Mouse (Mus musculus) cerebellum, adult 2 months (tissue): Measurements from ENCODE around the gene Slc7a1.

ENCODE experiments used
- CTCF ChIP-seq: fragments of 200-500 bp; IDR thresholded peaks from 2 replicates; pipeline ENCODE4 v1.5.1; 2011; ENCODE audit warnings: low read depth, mild to moderate bottlenecking, control low read depth, low read length, moderate library complexity, borderline replicate concordance; ENCODE audit not compliant: insufficient read depth
- POLR2A ChIP-seq: fragments of 200-500 bp; IDR thresholded peaks from 2 replicates; pipeline ENCODE4 v1.6.1; 2011; ENCODE audit warnings: low read length, control low read depth, borderline replicate concordance; ENCODE audit not compliant: insufficient read depth

DNA sequence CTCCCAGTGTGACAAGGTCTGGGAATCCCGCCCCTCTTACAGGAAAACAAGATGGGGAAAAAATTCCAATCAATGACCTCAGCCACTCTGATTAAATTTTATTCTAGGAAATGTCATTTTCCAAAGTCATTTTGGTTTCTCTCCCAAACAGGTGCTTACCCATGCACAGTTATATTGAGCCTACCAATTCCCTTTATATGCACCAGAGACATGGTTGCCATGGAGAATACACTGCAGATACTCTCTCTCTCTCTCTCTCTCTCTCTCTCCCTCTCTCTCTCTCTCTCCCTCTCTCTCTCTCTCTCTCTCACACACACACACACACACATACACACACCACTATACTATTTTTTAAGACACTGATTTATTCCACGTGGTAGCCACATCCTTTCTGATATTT, 116.5 kb downstream of the Slc7a1 start:
- TF ChIP-seq CTCF, result no peak
- no peak for TF ChIP-seq POLR2A
